Mouse (Mus musculus): ENCODE data around the gene Cd300e.

DNA sequence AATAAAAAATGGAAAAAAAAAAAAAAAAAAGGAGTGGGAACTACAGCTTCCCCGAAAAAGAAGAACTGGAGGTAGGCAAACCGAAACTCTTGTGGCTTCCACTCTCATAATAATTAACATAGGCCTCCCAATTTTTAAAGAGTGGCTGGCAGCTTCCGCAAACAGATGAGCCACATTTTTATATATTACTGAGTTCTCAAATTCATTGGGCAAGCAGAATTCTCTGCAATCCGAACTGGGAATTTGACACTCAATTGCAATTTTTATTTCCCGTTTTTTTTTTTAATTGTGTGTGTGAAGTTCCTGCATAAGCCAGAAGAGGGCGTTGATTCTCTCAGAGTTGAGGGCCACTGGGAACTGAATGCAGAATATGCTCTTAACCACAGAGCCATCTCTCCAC lies 4.8 kb upstream of the Cd300e start:
- TF ChIP-seq EP300 (IDR thresholded peaks at IDR 0.05; ENCODE audit: low read depth) (no peak), CTCF (IDR thresholded peaks at IDR 0.05; ENCODE audit: low read depth) (peak; percentile 32; the same call in 1 of the 2 replicates)

Data from liver, postnatal 0 days (tissue).